Mouse (Mus musculus) skeletal muscle tissue, adult 2 months (tissue): ENCODE results near the gene Rb1.

Experiments
- DNase-seq: peaks from one replicate; pipeline ENCODE4 v3.0.0-alpha.2; 2012; ENCODE audit warnings: low read depth, low spot score

The Rb1 gene

DNA sequence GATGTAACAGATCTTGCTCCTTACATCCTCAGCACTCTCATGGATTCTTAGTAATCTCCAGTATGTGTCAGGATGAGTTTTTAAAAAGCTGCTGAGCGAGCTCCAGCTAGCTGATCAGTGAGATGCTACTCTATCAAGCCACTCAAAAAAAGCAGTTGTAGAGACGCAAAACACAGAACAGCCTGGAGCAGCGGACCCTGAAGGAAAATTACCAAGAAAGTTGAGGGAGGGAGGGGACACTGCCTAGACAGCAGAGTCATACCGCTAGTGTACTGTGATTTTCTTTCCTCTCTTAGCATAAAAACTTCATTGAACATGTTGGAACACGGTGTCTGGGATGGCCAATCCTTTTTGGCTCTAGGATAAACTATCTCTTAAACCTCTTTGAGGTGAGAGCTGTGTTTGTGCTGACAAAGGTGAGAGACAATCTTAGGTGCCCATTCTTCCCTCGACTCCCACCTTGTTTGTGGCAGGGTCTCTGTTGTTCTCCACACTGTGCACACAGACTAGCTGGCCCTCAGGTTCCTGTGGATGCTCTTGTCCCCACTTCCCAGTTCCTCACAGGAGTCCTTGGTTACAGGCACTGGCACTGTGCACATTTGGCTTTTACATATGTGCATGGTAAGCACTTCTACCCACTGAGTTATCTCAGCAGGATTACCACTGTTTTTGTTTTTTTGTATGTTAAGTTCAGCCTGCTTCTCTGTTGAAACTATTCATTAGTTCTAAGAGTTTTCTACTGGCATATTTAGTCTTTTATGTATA is 10.9 kb upstream of the Rb1 start:
- DNase-seq = no peak

DNA sequence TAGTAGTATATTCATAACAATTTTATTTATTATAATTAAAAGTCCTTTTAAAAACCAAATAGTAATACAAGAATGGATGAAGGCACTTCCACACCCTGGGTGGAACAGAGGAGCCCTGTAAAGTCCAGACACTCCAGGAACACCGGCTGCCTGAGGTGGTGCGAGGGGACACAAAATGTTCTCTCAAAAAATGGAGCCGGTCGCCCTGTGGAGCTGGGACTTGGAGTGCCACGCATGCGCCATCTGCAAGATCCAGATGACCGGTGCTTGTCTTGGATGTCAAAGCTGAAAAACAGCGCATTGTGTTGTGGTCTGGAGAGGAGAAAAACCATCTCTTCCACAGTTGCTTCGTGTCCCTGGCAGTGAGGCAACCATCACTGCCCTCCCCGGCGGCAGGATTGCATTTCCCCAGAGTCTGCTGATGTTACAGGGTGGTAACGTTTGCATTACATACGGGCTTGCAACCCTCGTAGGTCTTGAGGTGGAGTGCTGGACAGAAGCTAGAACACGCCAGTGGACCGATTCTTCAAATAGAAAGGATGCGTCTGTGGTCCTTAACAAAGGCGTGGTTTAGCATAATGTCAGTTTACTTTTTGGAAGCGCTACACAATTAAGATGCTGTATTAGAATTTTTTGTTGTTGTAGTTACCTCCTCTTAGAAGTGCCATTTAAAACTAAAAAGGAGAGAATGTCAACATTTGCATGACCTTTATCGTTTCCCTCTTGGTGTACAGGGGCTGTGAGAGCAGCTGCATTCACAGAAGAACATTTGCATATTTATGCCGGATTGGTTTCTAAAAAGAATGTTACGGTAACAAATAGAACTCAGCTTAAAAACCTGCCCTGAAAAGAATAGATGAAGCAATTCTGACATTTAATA is 9.5 kb upstream of the Rb1 start:
- no peak for DNase-seq

DNA sequence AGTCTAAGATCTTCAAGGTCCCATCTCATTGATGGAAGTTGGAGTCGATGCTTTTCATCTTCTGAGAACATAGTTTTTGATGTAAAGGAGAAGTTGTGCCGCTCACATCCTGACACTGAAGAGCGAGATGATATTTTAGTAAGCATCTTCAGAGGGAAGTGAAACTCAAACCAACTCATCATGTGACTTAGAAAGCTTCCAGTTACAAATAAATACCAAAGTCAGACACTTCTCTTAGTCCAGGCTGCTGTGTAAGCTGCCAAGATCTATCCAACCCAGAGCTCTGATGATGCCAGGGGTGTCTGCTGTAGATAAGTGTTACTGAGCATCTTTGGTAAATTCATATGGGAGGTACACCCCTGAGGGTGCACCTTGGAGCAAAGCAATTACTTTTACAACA is 8.3 kb upstream of the Rb1 start:
- DNase-seq = peak; percentile 40

DNA sequence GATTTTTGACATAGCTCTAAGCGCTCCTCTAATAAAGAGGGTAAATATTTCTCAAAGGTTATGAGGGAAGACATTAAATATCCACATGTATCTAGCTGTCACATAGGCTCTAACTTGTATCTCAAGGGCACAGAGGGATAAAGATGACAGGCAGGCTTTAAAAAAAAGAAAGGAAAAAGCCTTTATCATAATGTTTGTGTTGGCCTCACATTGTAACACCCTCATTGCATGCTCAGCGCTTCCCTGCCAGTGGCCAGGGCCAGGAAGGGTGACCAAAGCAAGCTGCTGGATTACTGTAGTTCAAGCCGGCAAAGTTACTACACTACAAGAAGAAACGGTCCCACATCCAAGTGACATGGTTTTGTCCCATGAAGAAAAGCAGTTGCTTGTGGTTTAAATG is 5.8 kb upstream of the Rb1 start:
- DNase-seq = no peak

DNA sequence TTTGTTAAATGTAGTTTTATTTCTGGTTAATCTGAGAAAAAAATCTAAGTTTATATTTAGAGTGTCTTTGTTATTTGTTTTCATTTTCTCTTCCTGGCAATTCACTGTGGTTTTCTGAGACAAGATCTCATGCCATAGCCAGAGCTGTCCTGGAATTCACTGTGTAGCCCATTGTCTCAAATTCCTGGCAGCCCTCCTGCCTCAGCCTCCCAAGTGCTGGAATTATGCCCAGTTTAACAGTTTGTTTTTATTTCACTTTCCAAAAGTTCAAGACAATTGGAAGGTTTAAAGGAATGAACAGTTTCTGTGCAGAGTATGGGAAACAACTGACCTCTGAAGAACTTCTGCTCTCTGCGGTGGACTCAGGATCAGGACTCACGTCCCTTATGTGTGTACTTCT is 4.2 kb upstream of the Rb1 start:
- no peak for DNase-seq

DNA sequence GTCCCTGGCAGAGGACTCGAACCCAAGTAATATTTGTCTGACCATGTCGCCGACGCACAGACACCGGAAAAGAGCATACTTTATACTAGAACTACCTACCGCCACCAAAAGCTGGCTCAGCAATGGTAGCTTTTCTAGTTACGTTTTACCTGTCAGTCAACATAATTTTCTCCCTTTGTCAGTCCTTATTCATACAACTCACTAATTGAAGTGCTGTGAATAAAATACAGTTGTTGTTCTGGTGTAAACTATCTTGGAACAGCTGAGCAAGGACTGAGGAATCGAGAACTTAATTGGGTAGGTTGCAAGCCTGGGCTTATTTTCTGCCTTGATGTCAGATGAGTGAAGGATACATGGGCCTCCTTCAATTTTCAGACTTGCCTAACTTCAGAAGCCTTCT is 889 bp upstream of the Rb1 start:
- no peak for DNase-seq

DNA sequence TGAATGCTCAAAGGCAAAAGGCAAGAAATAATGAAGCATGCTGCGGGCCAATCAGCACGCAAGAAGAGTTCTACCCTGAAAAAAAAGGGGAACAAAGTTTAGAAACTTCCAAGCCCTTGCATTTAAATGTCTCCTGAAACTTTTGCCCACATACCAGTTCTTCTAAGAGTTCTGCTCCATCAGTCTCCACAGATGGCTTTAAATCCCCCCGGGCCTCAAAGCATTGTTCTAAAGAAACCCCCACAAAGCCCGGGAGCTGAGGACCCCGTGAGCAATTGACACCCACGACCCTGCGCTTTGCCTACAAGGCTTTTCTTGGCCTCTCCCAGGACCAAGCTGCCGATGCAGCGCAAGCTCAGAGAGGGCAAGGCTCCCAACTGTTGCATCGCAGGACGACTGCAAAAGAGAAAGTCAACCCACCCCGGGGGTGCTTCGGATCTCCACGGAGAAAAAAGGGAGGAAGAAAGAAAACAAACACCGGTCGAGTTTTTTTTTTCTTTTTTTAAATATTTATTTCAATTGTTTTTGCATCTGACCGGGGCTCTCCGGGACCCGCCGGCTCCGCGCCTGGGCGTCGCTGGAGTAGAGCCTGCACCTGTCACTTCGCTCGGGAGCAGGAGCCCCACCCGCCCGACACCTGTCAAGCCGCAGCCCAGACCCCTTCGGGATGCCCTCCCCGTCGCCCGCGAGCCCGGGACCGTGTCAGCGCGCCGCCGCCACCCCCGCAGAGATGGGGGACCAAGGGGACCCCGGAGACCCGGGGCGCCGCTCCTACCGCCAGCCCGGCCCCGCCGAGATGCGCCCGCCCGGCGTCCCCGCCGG is 777 bp downstream of the Rb1 start:
- DNase-seq = no peak

DNA sequence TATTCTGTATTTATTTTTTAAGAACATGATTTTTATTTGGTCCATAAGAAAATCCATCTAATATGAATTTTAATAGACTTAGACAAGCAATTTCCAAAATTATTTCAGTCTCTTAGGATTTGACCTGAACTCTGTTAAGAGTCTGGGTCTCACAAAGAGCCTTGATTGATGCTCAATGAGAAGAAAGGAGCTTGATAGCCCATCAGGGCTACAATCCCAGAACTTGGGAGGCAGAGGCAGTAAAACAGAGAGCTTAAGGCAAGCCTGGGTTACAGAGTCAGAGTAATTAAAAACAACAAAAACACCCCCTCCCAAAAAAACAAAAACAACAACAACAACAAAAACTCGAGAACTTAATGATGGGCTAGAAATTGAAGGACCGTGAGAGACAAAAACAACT is 1.7 kb downstream of the Rb1 start:
- DNase-seq = no peak

DNA sequence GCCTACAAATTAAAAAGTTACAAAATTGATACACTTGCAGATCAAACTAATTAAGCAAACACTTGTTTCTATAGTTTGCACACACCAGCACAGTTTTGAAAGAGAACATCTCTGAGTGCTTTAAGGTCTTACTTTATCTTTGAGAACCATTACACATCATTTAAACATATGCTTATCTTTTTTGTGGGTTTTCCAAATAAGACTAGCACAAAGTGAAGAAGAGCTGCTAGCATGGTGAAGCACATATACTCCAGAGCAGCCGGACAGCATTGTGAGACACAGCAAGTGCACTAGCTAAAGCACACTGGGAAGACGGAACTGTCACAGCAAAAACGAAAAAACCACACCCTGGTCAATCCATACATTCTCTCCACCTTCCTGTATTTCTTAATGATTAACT is 3.5 kb downstream of the Rb1 start:
- no peak for DNase-seq

DNA sequence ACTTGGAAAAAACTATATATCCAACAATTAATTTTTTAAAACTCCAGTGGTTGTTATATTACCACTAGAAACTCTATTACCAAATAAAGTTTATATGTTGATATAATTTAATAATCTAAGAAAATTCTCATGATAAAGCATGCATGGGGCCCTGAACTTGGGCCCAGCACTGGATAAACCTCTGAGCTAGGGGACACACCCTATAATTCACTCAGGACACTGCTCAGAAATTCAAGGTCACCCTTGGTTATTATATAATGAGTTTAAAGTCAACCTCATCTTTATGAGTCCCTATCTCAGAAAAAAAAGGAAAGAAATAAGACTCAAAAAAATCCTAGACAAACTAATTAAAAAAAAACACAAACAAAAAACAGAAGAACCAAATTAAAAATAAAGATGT is 8.7 kb downstream of the Rb1 start:
- DNase-seq = no peak

DNA sequence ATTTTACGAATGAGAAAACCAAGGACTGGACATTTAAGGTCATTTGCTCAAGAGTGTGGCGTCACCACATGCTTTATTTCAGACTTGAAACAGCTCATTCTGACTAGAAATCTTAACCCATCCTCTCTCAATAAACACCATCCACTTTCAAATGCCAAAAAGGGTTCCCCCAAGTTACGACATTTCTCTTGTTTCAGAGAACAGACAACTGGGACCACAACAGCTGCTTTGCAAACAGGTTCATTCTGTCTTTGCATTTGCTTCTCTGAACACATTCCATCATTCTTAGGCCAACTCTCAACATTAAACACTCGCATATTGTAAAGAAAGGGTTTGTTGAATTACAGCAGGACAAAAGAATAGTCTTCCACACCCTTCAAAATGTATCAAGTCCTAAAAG is 11.8 kb downstream of the Rb1 start:
- DNase-seq = no peak

DNA sequence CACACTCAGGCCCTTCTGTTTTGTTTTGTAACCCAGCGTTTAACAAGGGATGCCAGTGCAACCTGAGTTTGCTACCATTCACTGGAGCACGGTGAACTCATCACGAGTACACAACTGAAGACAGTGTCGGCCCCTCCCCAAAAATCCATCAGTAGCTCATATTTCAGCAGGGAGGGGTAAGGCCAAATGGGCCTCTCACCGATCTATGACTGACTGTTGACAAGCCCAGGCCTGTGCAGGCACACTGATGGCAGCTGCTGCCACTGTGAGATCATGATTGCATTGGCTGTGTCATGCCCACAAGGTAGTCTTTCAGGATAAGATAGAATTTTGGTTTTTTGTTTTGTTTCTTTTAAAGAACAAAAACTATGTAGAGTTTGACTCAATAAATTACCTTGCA is 12.2 kb downstream of the Rb1 start:
- DNase-seq = no peak

DNA sequence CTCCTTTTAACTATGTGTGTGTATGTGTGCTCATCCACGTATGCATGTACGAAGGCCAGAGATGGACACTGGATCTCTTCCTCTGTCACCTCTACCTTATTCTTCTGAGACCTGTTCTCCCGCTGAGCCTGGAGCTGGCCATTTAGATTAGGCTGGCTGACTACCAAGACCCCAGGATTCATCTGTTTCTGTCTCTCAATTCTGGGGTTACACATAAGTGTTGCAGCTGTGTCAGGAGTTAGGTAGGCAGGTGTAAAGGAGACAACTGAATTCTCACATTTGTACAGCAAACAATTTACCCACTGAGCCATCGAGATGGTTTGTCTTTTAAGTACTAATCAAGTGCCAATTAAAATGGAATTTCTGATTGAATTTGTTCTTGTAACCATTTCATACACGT is 12.7 kb downstream of the Rb1 start:
- DNase-seq = no peak

DNA sequence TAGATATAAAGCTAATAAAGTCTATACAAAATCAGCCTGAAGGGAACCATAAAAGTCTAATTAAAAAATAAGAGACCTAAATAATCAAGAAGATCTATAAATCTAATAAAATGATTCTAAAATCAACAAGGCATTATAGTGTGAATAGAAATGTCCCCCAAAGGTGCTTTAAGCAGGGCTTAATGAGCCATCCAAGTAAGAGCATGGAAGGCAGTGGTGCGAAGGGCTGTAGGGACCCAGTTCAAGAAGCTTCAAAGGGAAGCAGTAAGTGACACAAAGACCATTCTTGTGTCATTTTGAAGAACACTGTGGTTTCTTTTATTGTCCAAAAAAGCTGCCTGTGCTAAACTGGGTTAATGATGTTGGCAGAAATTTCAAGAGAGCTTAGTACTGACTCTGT is 18.1 kb downstream of the Rb1 start:
- DNase-seq = no peak

DNA sequence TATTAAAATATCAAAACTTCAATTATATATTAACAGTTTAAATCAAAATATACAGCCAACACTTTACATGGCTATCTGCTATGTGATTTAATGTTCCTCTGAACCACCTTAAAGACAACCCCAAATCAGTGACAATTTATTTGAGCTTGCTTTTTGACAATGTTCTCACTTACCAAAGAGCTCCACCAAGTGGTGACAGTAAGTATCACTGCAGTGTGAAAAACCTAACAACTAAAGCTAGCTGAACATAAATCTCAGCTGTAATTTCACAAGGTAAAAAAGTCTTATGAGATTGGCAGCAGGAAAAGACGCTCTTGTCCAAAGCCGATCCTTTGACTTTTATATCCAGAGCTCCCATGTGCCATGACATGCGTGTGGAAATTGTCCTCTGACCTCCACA is 22.4 kb downstream of the Rb1 start:
- DNase-seq = peak; percentile 10

DNA sequence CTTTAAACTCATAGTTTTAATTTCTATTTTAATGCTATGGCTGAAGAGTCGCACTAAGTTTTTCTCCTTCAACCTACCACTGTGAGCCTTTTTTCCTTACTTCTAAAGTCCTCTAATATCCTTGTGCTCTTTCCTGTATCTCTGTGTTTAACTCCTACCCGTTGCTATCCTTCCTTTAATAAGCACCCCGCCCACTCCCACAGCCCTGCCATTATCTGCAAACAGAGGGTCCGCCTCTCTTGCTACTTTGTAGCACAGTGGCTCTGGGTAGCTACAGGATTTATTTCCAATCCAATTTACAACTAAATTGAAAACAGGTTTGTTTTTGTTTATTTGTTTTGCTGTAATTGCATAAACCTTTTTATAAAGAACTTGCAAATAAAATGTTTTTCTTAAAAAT is 23.8 kb downstream of the Rb1 start:
- no peak for DNase-seq

DNA sequence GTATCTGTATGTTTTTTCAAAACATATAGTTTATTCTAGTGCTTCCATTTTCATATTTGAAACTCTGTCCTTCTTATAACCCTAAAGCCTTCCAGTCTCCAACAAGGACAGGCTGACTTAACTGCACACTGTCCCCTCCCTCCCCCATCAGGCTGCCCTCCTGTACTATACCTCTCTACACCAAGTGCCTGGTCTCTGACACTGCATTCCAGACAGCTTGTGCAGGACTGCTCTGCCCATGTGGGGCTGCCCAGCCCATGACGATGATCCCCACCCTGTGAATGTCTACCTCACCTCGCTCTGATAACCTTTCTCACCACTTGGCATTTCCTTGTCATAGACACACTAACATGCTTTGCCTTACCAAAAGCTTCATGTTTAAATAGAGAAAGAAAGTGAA is 30.1 kb downstream of the Rb1 start:
- no peak for DNase-seq

DNA sequence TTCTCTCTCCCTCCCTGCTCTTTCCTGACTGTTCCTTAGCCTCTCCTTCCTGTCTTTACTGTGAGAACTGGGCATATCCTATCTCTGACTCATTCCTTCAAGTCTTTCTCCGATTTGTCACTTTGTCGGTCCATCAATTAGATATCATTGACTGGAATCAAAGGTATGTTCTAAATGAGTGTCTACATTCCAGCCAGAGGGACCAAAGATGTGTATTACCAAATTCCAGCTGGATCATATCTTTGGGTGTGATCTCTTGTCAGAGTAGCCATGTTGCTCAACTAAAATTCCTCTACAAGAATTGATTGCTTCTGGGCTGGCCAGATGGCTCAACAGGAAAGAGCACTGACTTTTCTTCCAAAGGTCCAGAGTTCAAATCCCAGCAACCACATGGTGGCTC is 32.0 kb downstream of the Rb1 start:
- DNase-seq = no peak

DNA sequence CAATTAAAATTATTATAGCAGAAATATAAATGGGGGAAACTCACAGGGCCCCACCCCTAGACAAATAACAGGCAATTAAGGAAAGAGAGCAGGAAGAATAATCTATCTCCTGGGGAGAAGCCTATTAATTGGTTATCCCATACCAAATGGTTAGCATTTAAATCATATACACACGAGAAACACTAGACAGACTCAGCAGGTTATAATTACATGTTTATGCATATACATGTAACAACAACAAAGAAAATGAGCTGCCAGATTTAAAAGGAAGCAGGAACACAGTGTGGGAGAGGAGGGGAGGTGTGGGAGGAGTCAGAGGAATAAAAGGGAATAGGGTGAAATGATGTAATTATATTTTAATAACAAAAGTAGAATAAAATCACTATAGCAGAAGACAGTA is 33.2 kb downstream of the Rb1 start:
- DNase-seq = no peak

DNA sequence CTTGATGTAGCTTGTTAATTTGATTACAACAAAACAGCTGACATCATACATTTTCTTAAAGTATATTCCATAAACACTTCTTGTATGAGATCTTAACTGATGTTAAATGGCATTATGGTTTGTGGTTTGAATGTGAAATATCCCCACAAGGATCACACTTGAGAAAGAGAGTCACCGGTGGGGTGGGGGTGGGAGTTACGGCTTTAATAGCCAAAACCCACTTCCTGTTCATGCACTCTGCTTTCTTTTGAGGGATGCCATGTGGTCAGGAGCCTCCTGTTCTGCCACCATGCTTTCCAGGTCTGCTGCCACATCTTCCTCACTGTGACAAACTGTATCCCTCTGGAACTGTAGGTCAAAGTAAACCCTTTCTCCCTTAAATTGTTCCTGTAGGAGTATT is 35.7 kb downstream of the Rb1 start:
- DNase-seq = no peak

DNA sequence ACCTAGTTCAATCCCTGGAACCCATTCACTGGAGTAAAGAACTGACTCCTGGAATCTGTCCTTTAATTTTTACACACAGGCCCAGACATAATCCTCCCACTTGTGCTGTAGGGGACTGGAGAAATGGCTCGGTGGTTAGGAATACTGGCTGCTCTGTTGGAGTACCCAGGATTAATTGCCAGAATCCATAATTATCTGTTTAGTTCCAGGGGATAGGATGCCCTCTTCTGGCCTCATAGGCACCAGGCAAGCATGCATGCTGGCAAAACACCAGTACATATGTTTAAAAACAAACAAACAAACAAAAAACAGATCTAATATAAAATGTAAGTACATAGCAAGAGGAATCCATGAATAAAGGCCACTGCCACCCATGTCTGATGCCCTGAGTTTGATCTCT is 44.6 kb downstream of the Rb1 start:
- no peak for DNase-seq

DNA sequence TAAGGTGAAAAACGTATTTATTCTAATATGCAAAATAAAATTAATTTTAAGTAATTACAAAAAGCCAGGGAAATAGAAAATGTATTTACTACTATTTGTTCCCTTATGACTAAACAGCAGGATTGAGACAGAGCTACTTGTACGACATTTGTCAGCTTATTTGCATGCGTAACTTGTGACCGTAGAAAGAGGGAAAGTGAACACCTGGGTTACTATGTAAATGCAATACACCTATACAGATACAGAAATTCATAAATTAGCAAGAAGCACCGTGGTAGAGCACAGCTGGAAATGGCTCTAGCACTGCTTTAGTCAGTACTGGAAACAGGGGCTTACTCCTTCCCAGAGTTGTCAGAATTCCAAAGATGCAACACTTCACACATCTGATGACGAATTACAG is 46.5 kb downstream of the Rb1 start:
- DNase-seq = no peak
